Mouse (Mus musculus): ENCODE data around the gene Trpc5.

Gene Trpc5

GRCm38 (mm10) chrX:144688142-144688206, at the start of gene Trpc5:
Trpc5 (minus strand) TSS chrX:144688180.
- no peak for DNase-seq (ENCODE audit: low read depth, low spot score)

- DNase-seq (ENCODE audit: low read depth, low spot score) = no peak
These were observed 28.4 kb upstream of the Trpc5 start for GRCm38 (mm10) chrX:144716330-144716729.

GRCm38 (mm10) chrX:144689859-144690181, 1.8 kb upstream of the Trpc5 start:
- DNase-seq (ENCODE audit: low read depth, low spot score) = no peak

- no peak for DNase-seq (ENCODE audit: low read depth, low spot score)
These were observed 1.3 kb upstream of the Trpc5 start for GRCm38 (mm10) chrX:144689119-144689858.

GRCm38 (mm10) chrX:144688207-144689118, 483 bp upstream of the Trpc5 start, which contains the start of gene Rtl4:
Rtl4 (plus strand) TSS chrX:144688907.
- DNase-seq (ENCODE audit: low read depth, low spot score) = no peak

GRCm38 (mm10) chrX:144687742-144688141, 238 bp downstream of the Trpc5 start:
- DNase-seq (ENCODE audit: low read depth, low spot score) = no peak

GRCm38 (mm10) chrX:144652196-144652595, 35.8 kb downstream of the Trpc5 start:
- no peak for DNase-seq (ENCODE audit: low read depth, low spot score)

GRCm38 (mm10) chrX:144645394-144645793, 42.6 kb downstream of the Trpc5 start:
- no peak for DNase-seq (ENCODE audit: low read depth, low spot score)

- no peak for DNase-seq (ENCODE audit: low read depth, low spot score)
These were observed 43.2 kb downstream of the Trpc5 start for GRCm38 (mm10) chrX:144644756-144645155.

- no peak for DNase-seq (ENCODE audit: low read depth, low spot score)
These were observed 75.2 kb downstream of the Trpc5 start for GRCm38 (mm10) chrX:144612753-144613152.

- no peak for DNase-seq (ENCODE audit: low read depth, low spot score)
These were observed 151.5 kb downstream of the Trpc5 start for GRCm38 (mm10) chrX:144536431-144536830.

- DNase-seq (ENCODE audit: low read depth, low spot score) = no peak
These were observed 161.9 kb downstream of the Trpc5 start for GRCm38 (mm10) chrX:144526042-144526441.

- DNase-seq (ENCODE audit: low read depth, low spot score) = no peak
These were observed 164.7 kb downstream of the Trpc5 start for GRCm38 (mm10) chrX:144523239-144523638.

- no peak for DNase-seq (ENCODE audit: low read depth, low spot score)
These were observed 196.6 kb downstream of the Trpc5 start for GRCm38 (mm10) chrX:144491394-144491793.

- DNase-seq (ENCODE audit: low read depth, low spot score) = no peak
These were observed 223.6 kb downstream of the Trpc5 start for GRCm38 (mm10) chrX:144464416-144464815.

GRCm38 (mm10) chrX:144456281-144456680, 231.7 kb downstream of the Trpc5 start, which contains the start of gene Trpc5os:
Trpc5os (plus strand) TSS chrX:144456581.
- no peak for DNase-seq (ENCODE audit: low read depth, low spot score)

GRCm38 (mm10) chrX:144423848-144424247, 264.1 kb downstream of the Trpc5 start:
- no peak for DNase-seq (ENCODE audit: low read depth, low spot score)

- DNase-seq (ENCODE audit: low read depth, low spot score) = no peak
These were observed 266.9 kb downstream of the Trpc5 start for GRCm38 (mm10) chrX:144421091-144421490.

- DNase-seq (ENCODE audit: low read depth, low spot score) = no peak
These were observed 267.7 kb downstream of the Trpc5 start for GRCm38 (mm10) chrX:144420259-144420658.

- no peak for DNase-seq (ENCODE audit: low read depth, low spot score)
These were observed 279.9 kb downstream of the Trpc5 start for GRCm38 (mm10) chrX:144408036-144408435.

- DNase-seq (ENCODE audit: low read depth, low spot score) = peak; percentile 9
These were observed 284.5 kb downstream of the Trpc5 start for GRCm38 (mm10) chrX:144403526-144403925.

- DNase-seq (ENCODE audit: low read depth, low spot score) = no peak
These were observed 313.8 kb downstream of the Trpc5 start for GRCm38 (mm10) chrX:144374196-144374595.

- DNase-seq (ENCODE audit: low read depth, low spot score) = no peak
These were observed 349.6 kb downstream of the Trpc5 start for GRCm38 (mm10) chrX:144338355-144338754.
